Mouse (Mus musculus) liver, embryonic 11.5 days (tissue): ENCODE data around the gene Zcwpw1. TPM values are rescaled to one million over a fixed set of nuclear protein-coding genes. Genes with fewer than 3 reads are reported as not detected.
"Not testable (repeated sequence)": the region's sequence is repeated elsewhere in the genome, so short reads cannot be mapped to it uniquely, and the experiment has no call there.

Experiments
- ATAC-seq: fragments of 200-750 bp; cut with Nextera tagmentation; replicated peaks from 2 replicates; pipeline ENCODE4 v1.8.0; 2017; ENCODE audit warnings: moderate number of reproducible peaks, mild to moderate bottlenecking, moderate TSS enrichment, moderate library complexity; ENCODE audit not compliant: low FRiP score
- DNase-seq: peaks from one replicate; pipeline ENCODE4 v3.0.0-alpha.2; 2017; ENCODE audit warnings: low spot score
- H3K27ac ChIP-seq: fragments of 300-500 bp; sonication (generic); 2 replicates; pipeline ENCODE4 v1.5.1; 2014; ENCODE audit warnings: mild to moderate bottlenecking, low read depth, low read length, control low read depth
- H3K27me3 ChIP-seq: fragments of 300-500 bp; sonication (generic); replicated peaks from 2 replicates; pipeline ENCODE4 v1.6.1; 2014; ENCODE audit warnings: low read length, mixed read lengths; ENCODE audit not compliant: control insufficient read depth, insufficient read depth
- H3K36me3 ChIP-seq: fragments of 300-500 bp; sonication (generic); 2 replicates; pipeline ENCODE4 v1.6.1; 2014; ENCODE audit warnings: mild to moderate bottlenecking, low read length, moderate library complexity, mixed read lengths; ENCODE audit not compliant: control insufficient read depth, insufficient read depth
- H3K4me1 ChIP-seq: fragments of 300-500 bp; sonication (generic); replicated peaks from 2 replicates; pipeline ENCODE4 v1.6.1; 2014; ENCODE audit warnings: low read length, mixed read lengths; ENCODE audit not compliant: control insufficient read depth, insufficient read depth
- H3K4me2 ChIP-seq: fragments of 300-500 bp; sonication (generic); 2 replicates; pipeline ENCODE4 v1.6.1; 2014; ENCODE audit warnings: mild to moderate bottlenecking, control low read depth, moderate library complexity
- H3K4me3 ChIP-seq: fragments of 300-500 bp; sonication (generic); 2 replicates; pipeline ENCODE4 v1.5.1; 2014; ENCODE audit warnings: low read depth, low read length, control low read depth
- H3K9ac ChIP-seq: fragments of 300-500 bp; sonication (generic); 2 replicates; pipeline ENCODE4 v1.6.1; 2014; ENCODE audit warnings: low read depth, low read length, control low read depth
- H3K9me3 ChIP-seq: fragments of 300-500 bp; sonication (generic); 2 replicates; pipeline ENCODE4 v1.6.1; 2016; ENCODE audit warnings: low read length, inconsistent platforms, mixed read lengths; ENCODE audit not compliant: control insufficient read depth
- WGBS: fragments of 180-500 bp; shearing (Covaris S2); extraction: QIAGEN DNeasy Blood & Tissue Kit; methylation state at CpG from one replicate; pipeline ENCODE4 v1.1.7; 2014; 5-methylcytosine and 5-hydroxymethylcytosine counted together
- polyA plus RNA-seq: library from polyadenylated mRNA; unstranded; fragments of >200 nt; fragmentation: Nextera tagmentation; extraction: Ambion mirVana; gene quantifications from 2 replicates; pipeline ENCODE4 v1.2.1, GENCODE M21; 2014

Zcwpw1 gene
- polyA plus RNA-seq, 1 experiment from 2014 or later: 13.1 TPM

DNA sequence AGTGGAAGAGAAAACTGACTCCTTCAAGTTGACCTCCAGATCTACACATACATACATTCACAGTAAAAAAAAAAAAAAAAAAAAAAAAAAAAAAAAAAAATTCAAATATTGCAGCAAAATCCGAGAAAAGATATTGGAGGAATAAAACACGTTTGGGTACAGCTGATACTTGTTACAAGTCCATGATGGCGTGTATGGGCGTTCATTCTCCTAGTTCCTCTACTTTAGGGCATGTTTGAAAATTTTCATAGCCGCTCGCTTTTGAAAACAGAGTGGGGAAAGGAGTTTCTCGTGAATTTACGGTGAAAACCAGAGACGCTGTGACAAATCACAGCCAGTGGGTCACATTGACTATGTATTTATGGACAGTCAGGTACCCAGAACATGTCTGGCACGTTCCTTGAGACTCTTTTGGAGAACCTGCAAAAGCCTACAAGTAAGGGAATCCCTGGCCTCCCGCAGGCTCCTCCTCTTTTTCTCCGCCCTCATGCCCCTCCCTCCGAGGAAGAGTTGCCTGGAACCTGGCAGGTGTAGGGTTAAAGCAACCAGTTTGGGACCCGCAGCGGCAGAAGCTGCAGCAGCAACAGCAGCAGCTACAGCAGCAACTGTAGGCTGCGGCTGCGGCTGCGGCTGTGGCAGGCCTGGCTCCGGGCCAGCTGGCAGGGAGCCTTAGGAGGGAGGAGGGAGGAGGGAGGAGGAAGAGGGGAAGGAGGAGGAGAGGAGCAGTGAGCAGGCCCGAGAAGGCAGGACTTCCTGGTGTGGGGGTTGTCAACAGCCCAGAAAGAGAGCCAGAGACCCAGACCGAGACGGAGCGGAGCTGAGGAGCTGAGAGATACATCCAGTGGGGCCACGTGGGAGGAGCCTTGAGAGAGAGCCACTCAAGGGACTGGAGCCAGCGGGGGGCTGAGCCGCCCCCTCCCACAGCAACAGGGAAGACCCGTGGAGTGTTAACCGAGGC, 42.1 kb upstream of the Zcwpw1 start, which contains the start of gene Tsc22d4:
TSS of gene Tsc22d4 (plus strand) at position 517 of the 958 bp plus-strand sequence.
- peak within 1 kb of the TSS; percentile 92 for H3K4me3 ChIP-seq
- H3K36me3 ChIP-seq: no peaks in the 10 kb centered on the region; the same call in 1 of the 2 replicates
- peak within 1 kb of the TSS; percentile 100 for H3K4me2 ChIP-seq
- H3K4me1 ChIP-seq: peaks cover 37% of the 10 kb centered on the region
- peak within 1 kb of the TSS; percentile 95 for H3K9ac ChIP-seq
- H3K27me3 ChIP-seq: no peaks in the 10 kb centered on the region
- DNase-seq (peak; percentile 91), ATAC-seq (peak; percentile 79)
- peak within 1 kb of the TSS; percentile 97 for H3K27ac ChIP-seq
- 5% methylated on average over 28 of the region's 28 CpGs for WGBS
- no peaks in the 10 kb centered on the region for H3K9me3 ChIP-seq

DNA sequence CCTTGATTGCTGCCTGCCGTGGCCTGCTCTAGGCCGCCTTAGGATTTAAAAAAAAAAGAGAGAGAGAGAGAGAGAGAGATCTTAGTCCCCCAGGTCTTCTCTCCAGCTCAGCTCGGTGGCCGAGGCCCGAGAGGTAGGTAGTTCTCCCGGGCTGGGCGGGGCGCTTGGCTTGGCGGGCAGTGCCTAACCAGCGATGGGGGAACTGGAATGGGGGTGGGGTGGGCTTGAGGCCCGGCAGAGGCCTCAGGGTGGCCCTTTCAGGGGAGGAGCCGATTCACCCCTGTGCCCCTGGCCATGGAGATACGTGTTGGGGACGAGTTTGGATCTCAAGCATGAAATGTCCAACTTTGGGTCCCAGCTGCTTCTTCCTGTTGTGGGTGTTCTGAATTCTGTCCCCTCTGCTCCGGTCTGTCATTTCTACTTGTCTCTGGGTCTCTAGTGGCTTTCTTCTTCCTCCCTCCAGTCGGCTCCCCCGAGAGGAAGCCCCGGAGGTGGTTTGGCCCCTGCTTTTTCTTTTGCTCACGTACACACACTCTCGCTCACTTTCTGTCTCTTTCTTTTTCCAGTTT, 41.2 kb upstream of the Zcwpw1 start:
- DNase-seq: peak; percentile 84
- H3K4me3 ChIP-seq: peak overlapping the region; percentile 92
- WGBS: under 1% methylated on average over 20 of the region's 20 CpGs

DNA sequence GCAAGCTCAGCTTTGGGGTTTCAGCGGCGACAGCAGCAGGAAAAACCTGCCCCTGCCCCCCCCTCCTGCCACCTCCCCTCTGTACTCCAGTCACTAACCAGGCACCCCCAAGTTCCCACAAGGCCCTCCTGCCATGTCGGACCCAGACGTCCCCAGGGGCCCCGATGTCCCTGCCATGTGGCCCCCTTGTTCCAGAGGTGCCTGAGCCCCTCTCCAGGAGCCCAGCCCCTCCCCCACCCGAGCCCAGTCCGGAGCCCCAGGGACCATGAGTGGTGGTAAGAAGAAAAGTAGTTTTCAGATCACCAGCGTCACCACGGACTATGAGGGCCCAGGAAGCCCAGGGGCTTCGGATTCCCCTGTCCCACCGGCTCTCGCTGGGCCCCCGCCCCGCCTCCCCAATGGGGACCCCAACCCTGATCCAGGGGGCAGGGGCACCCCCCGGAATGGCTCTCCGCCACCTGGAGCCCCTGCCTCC, 40.7 kb upstream of the Zcwpw1 start:
- ATAC-seq: 0 out of 2 replicates have a peak, but pooled peaks have one; percentile 3
- 1% methylated on average over 16 of the region's 16 CpGs for WGBS

More for the DNA sequence above, 41.2 kb upstream of the Zcwpw1 start:
- H3K36me3 ChIP-seq: peaks cover 4% of the 10 kb centered on the region
- H3K4me1 ChIP-seq: peaks cover 36% of the 10 kb centered on the region
- peak overlapping the region; percentile 100 for H3K4me2 ChIP-seq
- H3K9ac ChIP-seq: peak overlapping the region; percentile 95
- peak; percentile 70 for ATAC-seq
- H3K9me3 ChIP-seq: no peaks in the 10 kb centered on the region
- H3K27me3 ChIP-seq: no peaks in the 10 kb centered on the region
- H3K27ac ChIP-seq: peak overlapping the region; percentile 97

DNA sequence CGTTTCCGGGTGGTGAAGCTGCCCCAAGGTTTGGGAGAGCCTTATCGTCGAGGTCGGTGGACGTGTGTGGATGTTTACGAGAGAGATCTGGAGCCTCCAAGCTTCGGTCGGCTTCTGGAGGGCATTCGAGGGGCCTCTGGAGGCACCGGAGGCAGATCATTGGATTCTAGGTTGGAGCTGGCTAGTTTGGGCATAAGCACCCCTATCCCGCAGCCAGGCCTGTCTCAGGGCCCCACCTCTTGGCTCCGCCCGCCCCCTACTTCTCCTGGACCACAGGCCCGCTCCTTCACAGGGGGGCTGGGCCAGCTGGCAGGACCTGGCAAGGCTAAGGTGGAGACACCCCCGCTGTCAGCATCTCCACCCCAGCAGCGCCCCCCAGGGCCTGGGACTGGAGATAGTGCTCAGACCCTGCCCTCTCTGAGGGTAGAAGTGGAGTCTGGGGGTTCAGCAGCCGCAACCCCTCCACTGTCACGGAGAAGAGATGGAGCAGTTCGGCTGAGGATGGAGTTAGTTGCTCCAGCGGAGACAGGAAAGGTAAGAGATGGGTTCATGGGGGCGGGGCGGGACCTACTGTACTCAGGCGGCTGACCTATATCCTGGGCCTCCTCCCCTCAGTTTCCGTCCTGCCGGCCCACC, 40.2 kb upstream of the Zcwpw1 start:
- ATAC-seq (peak; percentile 35; the same call in 1 of the 2 replicates), DNase-seq (peak; percentile 65)
- H3K4me1 ChIP-seq: peaks cover 30% of the 10 kb centered on the region
- H3K4me2 ChIP-seq: peak overlapping the region; percentile 100
- H3K36me3 ChIP-seq: peaks cover 15% of the 10 kb centered on the region
- H3K27me3 ChIP-seq: no peaks in the 10 kb centered on the region
- peak overlapping the region; percentile 97 for H3K27ac ChIP-seq
- no peaks in the 10 kb centered on the region for H3K9me3 ChIP-seq
- peak overlapping the region; percentile 92 for H3K4me3 ChIP-seq
- peak overlapping the region; percentile 95 for H3K9ac ChIP-seq
- WGBS: 4% methylated on average over 26 of the region's 26 CpGs

More for the DNA sequence above, 40.7 kb upstream of the Zcwpw1 start:
- H3K9ac ChIP-seq: peak overlapping the region; percentile 95
- peaks cover 32% of the 10 kb centered on the region for H3K4me1 ChIP-seq
- peak overlapping the region; percentile 100 for H3K4me2 ChIP-seq
- H3K4me3 ChIP-seq: peak overlapping the region; percentile 92
- H3K27me3 ChIP-seq: no peaks in the 10 kb centered on the region
- peak; percentile 62 for DNase-seq
- no peaks in the 10 kb centered on the region for H3K9me3 ChIP-seq
- H3K36me3 ChIP-seq: peaks cover 10% of the 10 kb centered on the region
- peak overlapping the region; percentile 97 for H3K27ac ChIP-seq

DNA sequence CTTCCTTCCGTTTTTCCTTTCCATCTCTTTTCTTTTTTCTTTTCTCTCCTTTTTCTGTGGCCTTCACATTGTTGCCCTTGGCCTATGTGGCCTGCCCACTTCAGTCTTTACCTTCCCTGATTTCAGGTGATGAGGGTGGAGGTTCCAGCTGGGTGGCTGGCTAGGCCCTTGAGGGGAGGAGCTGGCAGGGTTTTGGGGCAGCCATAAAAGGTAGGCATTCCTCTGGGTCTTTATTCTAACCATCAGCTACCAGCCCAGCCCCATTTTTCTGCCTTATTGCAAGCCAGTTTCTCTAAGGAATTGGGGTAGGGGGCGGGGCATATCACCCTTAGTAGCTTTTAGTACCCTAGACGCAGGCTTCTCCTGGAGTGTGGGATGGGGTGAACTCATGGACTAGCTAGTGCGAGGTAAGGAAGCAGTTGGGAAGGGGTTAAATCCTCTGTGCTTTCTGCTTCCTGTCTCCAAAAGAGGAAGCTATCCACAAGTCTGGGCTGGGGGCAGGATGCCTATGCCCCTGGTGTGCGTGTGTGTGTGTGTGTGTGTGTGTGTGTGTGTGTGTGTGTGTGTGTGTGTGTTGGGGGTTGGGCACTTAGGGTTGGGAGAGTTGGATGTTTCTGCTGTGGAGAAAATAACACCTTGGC, 39.3 kb upstream of the Zcwpw1 start:
- Histone ChIP-seq H3K27ac (peak overlapping the region; percentile 97), H3K9ac (peak overlapping the region; percentile 21), H3K4me2 (peak overlapping the region; percentile 100), H3K36me3 (peaks cover 19% of the 10 kb centered on the region), H3K27me3 (no peaks in the 10 kb centered on the region), H3K4me3 (peak overlapping the region; percentile 92), H3K4me1 (peaks cover 30% of the 10 kb centered on the region), H3K9me3 (no peaks in the 10 kb centered on the region)
- 24% methylated on average over 5 of the region's 5 CpGs for WGBS
- DNase-seq (no peak), ATAC-seq (no peak)

DNA sequence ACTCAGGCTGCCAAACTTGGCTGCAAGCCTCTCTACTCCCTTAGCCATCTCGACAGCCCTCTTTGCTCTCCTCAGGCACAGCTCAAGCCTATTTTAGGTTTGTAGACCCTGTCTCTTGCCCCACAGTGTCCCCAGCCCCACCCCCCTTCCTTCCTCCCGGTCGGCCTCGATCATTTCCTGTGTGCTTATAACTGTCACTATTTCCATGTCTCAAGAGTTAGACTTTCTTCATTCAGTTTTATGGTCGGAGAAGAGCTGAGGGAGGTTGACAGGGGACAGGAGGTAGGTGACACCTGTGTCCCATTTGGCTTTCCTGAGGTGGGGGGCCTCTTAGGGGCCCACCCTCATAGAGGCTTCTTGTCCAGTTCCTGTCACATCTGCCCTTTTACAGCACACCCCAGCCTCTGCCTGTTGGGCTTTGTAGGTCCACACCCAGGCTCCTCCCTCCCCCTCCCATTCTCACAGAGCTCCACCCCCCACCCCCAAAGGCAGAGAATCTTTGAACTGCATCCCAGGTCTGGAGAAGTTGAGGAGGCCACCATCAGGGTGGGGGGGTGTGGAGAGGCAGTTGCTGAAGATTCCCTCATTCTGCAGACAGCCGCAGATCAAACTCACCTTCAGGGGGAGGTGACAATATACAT, 38.3 kb upstream of the Zcwpw1 start:
- Histone ChIP-seq H3K27me3 (no peaks in the 10 kb centered on the region), H3K9me3 (no peaks in the 10 kb centered on the region), H3K4me1 (peaks cover 30% of the 10 kb centered on the region), H3K4me2 (peak overlapping the region; percentile 100), H3K27ac (peak overlapping the region; percentile 97), H3K9ac (peak overlapping the region; percentile 21), H3K4me3 (peak overlapping the region; percentile 92), H3K36me3 (peaks cover 27% of the 10 kb centered on the region)
- DNase-seq (no peak), ATAC-seq (no peak)
- 36% methylated on average over 6 of the region's 6 CpGs for whole genome bisulfite sequencing

DNA sequence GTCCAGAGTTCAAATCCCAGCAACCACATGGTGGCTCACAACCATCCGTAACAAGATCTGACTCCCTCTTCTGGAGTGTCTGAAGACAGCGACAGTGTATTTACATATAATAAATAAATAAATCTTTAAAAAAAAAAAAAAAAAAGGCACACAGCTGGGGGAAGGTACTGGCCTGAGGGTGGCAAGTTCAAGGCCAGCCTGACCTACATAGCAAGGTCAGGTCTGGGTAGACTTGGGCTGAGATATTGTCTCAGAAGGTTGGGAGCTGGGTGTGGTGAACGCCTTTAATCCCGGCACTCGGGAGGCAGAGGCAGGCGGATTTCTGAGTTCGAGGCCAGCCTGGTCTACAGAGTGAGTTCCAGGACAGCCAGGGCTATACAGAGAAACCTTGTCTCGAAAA, 37.4 kb upstream of the Zcwpw1 start:
- H3K36me3 ChIP-seq: peaks cover 28% of the 10 kb centered on the region
- not testable (repeated sequence) for DNase-seq, H3K9me3 ChIP-seq, ATAC-seq, H3K9ac ChIP-seq, H3K27me3 ChIP-seq, H3K4me2 ChIP-seq, H3K4me3 ChIP-seq, H3K27ac ChIP-seq
- WGBS: 95% methylated on average over 6 of the region's 8 CpGs
- H3K4me1 ChIP-seq: peaks cover 27% of the 10 kb centered on the region
